Mouse (Mus musculus): ENCODE results near the gene Tm7sf3. TPM values are rescaled to one million over a fixed set of nuclear protein-coding genes. Genes with fewer than 3 reads are reported as not detected.

Tm7sf3 gene
- total and polyA plus RNA-seq, 2 experiments from 2014 or later = 40.6 to 51.1 TPM

DNA sequence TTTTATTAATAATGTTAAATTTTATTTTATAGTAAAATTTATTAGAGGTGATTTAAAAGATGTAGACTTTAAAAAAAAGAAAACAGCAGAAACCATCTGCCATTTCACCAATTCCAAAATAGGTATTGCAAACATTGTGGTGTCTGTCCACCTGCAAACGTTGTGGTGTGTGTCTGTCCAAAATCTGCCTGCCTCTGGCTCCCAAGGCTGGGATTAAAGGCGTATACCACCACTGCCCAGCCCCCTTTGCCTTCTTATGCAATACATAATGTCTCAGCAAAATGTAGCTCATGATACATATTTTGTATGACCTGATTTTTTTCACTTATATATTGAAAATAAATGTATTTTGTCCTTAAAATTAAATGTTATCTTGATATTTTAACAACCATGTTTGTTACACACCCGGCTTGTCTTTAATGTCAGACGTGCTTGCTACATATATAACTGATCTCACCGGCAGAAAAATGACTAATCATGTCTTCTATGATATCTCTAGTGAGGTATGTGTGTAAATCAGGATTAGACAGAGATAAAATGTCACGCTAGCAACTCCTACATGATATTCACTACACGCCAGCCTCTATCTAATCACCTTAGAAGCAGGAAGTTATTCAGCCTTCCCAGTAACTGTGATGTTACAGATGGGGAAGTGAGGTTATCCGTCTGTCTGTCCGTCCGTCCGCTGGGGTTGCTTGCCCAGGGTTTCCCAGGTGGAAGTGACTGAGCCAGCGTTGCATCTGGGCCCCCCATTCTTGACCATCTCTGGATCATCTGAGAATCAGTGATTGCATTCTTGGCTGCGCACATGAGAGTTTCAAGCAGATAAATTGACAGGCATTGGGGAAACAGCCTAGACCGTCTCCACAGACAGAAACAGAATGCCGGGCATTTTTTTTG lies 28.6 kb upstream of the Tm7sf3 start:
- Histone ChIP-seq H3K9me3 (ENCODE audit: low read length) (no peaks in the 10 kb centered on the region), H3K4me3 (ENCODE audit: low read depth, low read length) (no peak overlapping the region), H3K36me3 (ENCODE audit: insufficient read depth) (no peaks in the 10 kb centered on the region), H3K27me3 (ENCODE audit: insufficient read depth, low read length) (no peaks in the 10 kb centered on the region), H3K9ac (no peak overlapping the region), H3K27ac (ENCODE audit: low read depth, low read length) (no peak overlapping the region), H3K4me1 (ENCODE audit: insufficient read depth) (no peaks in the 10 kb centered on the region), H3K4me2 (ENCODE audit: low read depth) (no peak overlapping the region)
- ATAC-seq (no peak), DNase-seq (no peak)
- TF ChIP-seq CTCF (IDR thresholded peaks at IDR 0.05; ENCODE audit: low read depth) = no peak
- WGBS = 87% methylated on average over 15 of the region's 15 CpGs

GRCm38 (mm10) chr6:146668606-146669005 lies 26.0 kb upstream of the Tm7sf3 start:
- DNase-seq = no peak
- ATAC-seq = no peak
- no peak for TF ChIP-seq CTCF (IDR thresholded peaks at IDR 0.05; ENCODE audit: low read depth)
- no peak overlapping the region for H3K27ac ChIP-seq (ENCODE audit: low read depth, low read length)
- no peaks in the 10 kb centered on the region for H3K9me3 ChIP-seq (ENCODE audit: low read length)
- no peaks in the 10 kb centered on the region for H3K4me1 ChIP-seq (ENCODE audit: insufficient read depth)
- H3K4me2 ChIP-seq (ENCODE audit: low read depth) = no peak overlapping the region
- H3K9ac ChIP-seq = no peak overlapping the region
- no peaks in the 10 kb centered on the region for H3K27me3 ChIP-seq (ENCODE audit: insufficient read depth, low read length)
- H3K36me3 ChIP-seq (ENCODE audit: insufficient read depth) = no peaks in the 10 kb centered on the region
- H3K4me3 ChIP-seq (ENCODE audit: low read depth, low read length) = no peak overlapping the region

- no peak for DNase-seq
- Histone ChIP-seq H3K27ac (ENCODE audit: low read depth, low read length) (no peak overlapping the region), H3K4me3 (ENCODE audit: low read depth, low read length) (no peak overlapping the region), H3K27me3 (ENCODE audit: insufficient read depth, low read length) (no peaks in the 10 kb centered on the region), H3K9ac (no peak overlapping the region), H3K9me3 (ENCODE audit: low read length) (no peaks in the 10 kb centered on the region), H3K36me3 (ENCODE audit: insufficient read depth) (no peaks in the 10 kb centered on the region), H3K4me2 (ENCODE audit: low read depth) (no peak overlapping the region), H3K4me1 (ENCODE audit: insufficient read depth) (no peaks in the 10 kb centered on the region)
- 83% methylated on average over 6 of the region's 6 CpGs for WGBS
- no peak for ATAC-seq
- no peak for TF ChIP-seq CTCF (IDR thresholded peaks at IDR 0.05; ENCODE audit: low read depth)
These were observed 24.2 kb upstream of the Tm7sf3 start for GRCm38 (mm10) chr6:146666811-146667210.

DNA sequence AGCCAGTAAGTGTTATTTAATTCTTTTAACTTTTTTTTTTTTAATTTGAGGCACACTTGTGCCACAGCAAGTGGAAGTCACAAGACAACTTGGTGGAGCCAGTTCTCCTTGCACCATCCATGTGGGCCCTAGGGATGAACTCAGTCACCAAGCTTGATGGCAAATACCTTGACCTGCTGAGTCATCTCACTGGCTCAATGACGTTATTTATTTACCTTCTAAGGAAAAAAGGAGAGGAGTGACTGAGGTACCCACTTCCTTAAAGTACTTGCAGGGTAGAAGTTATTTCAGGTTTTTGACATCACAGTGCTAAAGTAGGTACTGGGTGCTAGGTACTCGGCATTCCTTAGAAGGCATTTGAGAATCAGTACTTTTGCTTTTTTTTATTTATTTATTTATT lies 22.8 kb upstream of the Tm7sf3 start:
- ATAC-seq (no peak), DNase-seq (no peak)
- H3K4me2 ChIP-seq (ENCODE audit: low read depth) = no peak overlapping the region
- no peaks in the 10 kb centered on the region for H3K27me3 ChIP-seq (ENCODE audit: insufficient read depth, low read length)
- no peaks in the 10 kb centered on the region for H3K4me1 ChIP-seq (ENCODE audit: insufficient read depth)
- H3K27ac ChIP-seq (ENCODE audit: low read depth, low read length) = no peak overlapping the region
- no peak for TF ChIP-seq CTCF (IDR thresholded peaks at IDR 0.05; ENCODE audit: low read depth)
- no peak overlapping the region for H3K4me3 ChIP-seq (ENCODE audit: low read depth, low read length)
- no peak overlapping the region for H3K9ac ChIP-seq
- H3K36me3 ChIP-seq (ENCODE audit: insufficient read depth) = no peaks in the 10 kb centered on the region
- WGBS = 89% methylated on average over 2 of the region's 2 CpGs
- H3K9me3 ChIP-seq (ENCODE audit: low read length) = no peaks in the 10 kb centered on the region

DNA sequence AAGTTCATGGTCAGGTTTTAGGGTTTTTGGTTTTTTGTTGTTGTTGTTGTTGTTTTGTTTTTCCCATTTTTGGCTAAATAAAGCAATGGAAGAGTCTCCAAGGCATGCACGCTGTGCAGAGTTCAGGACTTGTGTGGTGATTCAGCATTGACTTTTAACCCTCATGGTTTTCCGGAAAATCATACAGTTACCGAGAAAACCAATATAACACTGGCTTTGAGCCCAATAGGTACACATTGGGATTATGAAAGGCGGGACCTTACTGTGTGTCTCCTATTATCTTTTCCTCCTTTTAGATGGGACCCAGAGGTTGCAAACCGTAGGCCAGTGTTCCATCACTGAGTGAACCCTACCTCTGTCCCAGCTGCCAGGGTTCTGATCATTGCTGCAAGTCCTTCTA lies 22.3 kb upstream of the Tm7sf3 start:
- no peaks in the 10 kb centered on the region for H3K4me1 ChIP-seq (ENCODE audit: insufficient read depth)
- no peaks in the 10 kb centered on the region for H3K36me3 ChIP-seq (ENCODE audit: insufficient read depth)
- H3K9ac ChIP-seq = no peak overlapping the region
- H3K4me3 ChIP-seq (ENCODE audit: low read depth, low read length) = no peak overlapping the region
- no peak overlapping the region for H3K4me2 ChIP-seq (ENCODE audit: low read depth)
- WGBS = 91% methylated on average over 5 of the region's 5 CpGs
- no peak overlapping the region for H3K27ac ChIP-seq (ENCODE audit: low read depth, low read length)
- no peak for DNase-seq
- no peak for TF ChIP-seq CTCF (IDR thresholded peaks at IDR 0.05; ENCODE audit: low read depth)
- H3K9me3 ChIP-seq (ENCODE audit: low read length) = no peaks in the 10 kb centered on the region
- no peak for ATAC-seq
- H3K27me3 ChIP-seq (ENCODE audit: insufficient read depth, low read length) = no peaks in the 10 kb centered on the region

- DNase-seq (no peak), ATAC-seq (no peak)
- Histone ChIP-seq H3K4me3 (ENCODE audit: low read depth, low read length) (no peak overlapping the region), H3K9me3 (ENCODE audit: low read length) (no peaks in the 10 kb centered on the region), H3K27me3 (ENCODE audit: insufficient read depth, low read length) (no peaks in the 10 kb centered on the region), H3K4me1 (ENCODE audit: insufficient read depth) (no peaks in the 10 kb centered on the region), H3K36me3 (ENCODE audit: insufficient read depth) (no peaks in the 10 kb centered on the region), H3K9ac (no peak overlapping the region), H3K27ac (ENCODE audit: low read depth, low read length) (no peak overlapping the region), H3K4me2 (ENCODE audit: low read depth) (no peak overlapping the region)
- no peak for TF ChIP-seq CTCF (IDR thresholded peaks at IDR 0.05; ENCODE audit: low read depth)
- WGBS = 60% methylated on average over 5 of the region's 5 CpGs
These were observed 21.5 kb upstream of the Tm7sf3 start for GRCm38 (mm10) chr6:146664116-146664515.

- Histone ChIP-seq H3K4me2 (ENCODE audit: low read depth) (no peak overlapping the region), H3K27ac (ENCODE audit: low read depth, low read length) (no peak overlapping the region), H3K36me3 (ENCODE audit: insufficient read depth) (no peaks in the 10 kb centered on the region), H3K27me3 (ENCODE audit: insufficient read depth, low read length) (no peaks in the 10 kb centered on the region), H3K4me3 (ENCODE audit: low read depth, low read length) (no peak overlapping the region), H3K9ac (no peak overlapping the region), H3K9me3 (ENCODE audit: low read length) (no peaks in the 10 kb centered on the region), H3K4me1 (ENCODE audit: insufficient read depth) (no peaks in the 10 kb centered on the region)
- peak; percentile 38 for DNase-seq
- WGBS = 32% methylated on average over 5 of the region's 5 CpGs
- peak; percentile 73 for TF ChIP-seq CTCF (IDR thresholded peaks at IDR 0.05; ENCODE audit: low read depth)
- ATAC-seq = no peak
These were observed 20.1 kb upstream of the Tm7sf3 start for GRCm38 (mm10) chr6:146662679-146663078.

Data from forebrain, postnatal 0 days (tissue).